Mouse (Mus musculus): ENCODE measurements around the gene Ern1. TPM values are rescaled to one million over a fixed set of nuclear protein-coding genes. Genes with fewer than 3 reads are reported as not detected.

Gene Ern1
- polyA plus RNA-seq, 1 experiment from 2014 or later, result 6.8 TPM

DNA sequence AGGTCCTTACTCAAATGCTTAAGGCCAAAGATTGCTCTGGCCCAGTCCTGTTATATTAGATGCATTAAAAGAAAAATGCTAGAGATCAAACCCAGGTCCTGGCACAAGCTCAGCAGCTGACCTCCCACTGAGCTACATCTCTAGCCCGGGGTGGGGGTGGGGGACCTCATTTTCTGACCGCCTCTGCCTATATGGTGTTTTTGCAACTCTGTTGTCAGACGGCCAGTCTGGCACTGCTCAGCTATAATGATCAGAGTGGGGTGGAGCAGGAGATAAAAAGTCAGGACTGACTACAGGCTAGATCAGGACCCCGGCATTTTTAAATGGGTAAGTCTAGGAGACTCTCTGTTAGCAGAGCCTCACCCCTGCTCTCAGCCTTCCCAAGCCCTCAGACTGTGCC lies 30.7 kb upstream of the Ern1 start:
- 15% methylated on average over 4 of the region's 4 CpGs for WGBS
- H3K4me1 ChIP-seq, result peaks cover 45% of the 10 kb centered on the region
- H3K9ac ChIP-seq, result no peak overlapping the region
- H3K27ac ChIP-seq, result no peak overlapping the region
- no peaks in the 10 kb centered on the region for H3K9me3 ChIP-seq
- no peaks in the 10 kb centered on the region for H3K36me3 ChIP-seq
- ATAC-seq (ENCODE audit: low FRiP score, low read depth), result no peak
- H3K27me3 ChIP-seq, result no peaks in the 10 kb centered on the region
- H3K4me2 ChIP-seq (replicated peaks), result no peak overlapping the region
- H3K4me3 ChIP-seq, result no peak overlapping the region

DNA sequence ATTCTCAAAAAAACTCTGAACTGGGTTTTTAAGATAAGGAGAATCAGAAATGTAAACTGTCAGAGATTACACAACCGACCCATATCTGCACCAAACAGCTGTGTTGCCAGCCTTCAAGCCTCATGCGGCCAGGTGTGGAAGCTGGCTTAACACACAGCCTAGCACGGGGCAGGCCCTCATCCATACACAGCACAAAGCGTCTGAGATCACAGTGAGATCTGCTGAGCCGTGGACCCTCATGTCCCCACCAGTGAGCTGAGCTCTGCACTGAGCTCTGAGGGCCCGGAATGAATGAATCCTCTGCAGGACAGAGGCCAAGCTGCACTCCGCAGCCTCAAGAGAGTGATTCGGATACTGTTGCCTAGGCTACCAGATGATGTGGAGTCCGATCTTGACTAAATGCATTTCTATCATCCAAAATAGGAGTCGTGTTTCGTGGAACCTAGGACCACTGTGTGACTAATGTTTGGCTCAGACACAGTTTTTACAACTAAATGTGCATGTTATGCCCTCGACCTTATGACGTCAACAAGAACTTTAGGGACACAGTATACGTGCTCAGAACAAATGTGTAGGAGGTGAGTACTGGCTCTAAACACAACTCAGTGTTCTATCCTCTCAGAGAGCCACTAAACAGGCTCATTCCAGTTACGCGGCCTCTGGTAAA lies 27.6 kb upstream of the Ern1 start:
- Histone ChIP-seq H3K9me3 (no peaks in the 10 kb centered on the region), H3K9ac (no peak overlapping the region), H3K4me1 (peaks cover 42% of the 10 kb centered on the region), H3K4me2 (replicated peaks) (no peak overlapping the region), H3K27ac (peak overlapping the region; percentile 39; the same call in 1 of the 2 replicates), H3K4me3 (no peak overlapping the region), H3K36me3 (peaks cover 25% of the 10 kb centered on the region), H3K27me3 (no peaks in the 10 kb centered on the region)
- 65% methylated on average over 16 of the region's 16 CpGs for WGBS
- ATAC-seq (ENCODE audit: low FRiP score, low read depth), result 0 out of 2 replicates have a peak, but pooled peaks have one; percentile 21

DNA sequence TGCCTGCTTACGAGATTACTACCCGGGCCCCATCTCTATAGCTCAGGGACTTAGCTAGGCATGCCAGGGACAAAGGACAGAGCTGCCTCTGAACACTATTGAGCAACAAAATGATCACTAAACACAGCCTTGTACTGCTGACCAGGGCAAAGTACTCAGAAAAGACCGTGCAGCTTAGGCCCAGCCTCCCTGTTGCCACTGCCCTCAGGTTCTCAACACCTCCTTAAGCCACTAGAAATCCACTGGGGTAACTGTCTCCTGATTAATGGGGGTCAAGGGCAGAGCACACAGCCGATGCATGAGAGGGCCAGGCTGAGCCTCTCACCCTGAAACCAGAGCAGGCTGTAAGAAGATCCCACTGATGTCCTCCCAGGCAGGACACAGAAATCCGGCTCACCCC lies 26.8 kb upstream of the Ern1 start:
- ATAC-seq (ENCODE audit: low FRiP score, low read depth), result no peak
- Histone ChIP-seq H3K4me3 (no peak overlapping the region), H3K9me3 (no peaks in the 10 kb centered on the region), H3K4me1 (peaks cover 37% of the 10 kb centered on the region), H3K27me3 (no peaks in the 10 kb centered on the region), H3K4me2 (replicated peaks) (no peak overlapping the region), H3K27ac (no peak overlapping the region; the same call in 1 of the 2 replicates), H3K36me3 (peaks cover 30% of the 10 kb centered on the region), H3K9ac (0 out of 2 replicates have a peak overlapping the region, but pooled peaks have one; percentile 19)
- WGBS, result 40% methylated on average over 5 of the region's 5 CpGs

DNA sequence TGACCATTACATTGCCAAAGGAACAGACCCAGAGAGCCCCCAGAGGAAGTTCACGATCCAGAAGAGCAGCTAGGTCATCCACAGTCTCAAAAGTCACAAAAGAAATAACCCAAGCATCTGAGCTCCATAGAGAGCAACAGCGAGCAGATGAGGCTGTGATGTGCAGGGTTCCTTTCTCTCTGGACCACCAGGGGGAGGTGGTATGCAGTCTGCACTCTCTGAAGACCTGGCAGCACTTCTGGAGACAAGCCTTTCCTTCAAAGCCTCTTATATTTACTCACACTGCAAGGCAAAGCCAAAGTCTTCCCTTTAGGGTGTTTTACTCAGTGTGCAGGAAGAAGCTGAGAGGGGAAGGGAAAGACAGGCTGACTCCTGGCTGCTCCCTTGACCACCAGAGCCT lies 25.5 kb upstream of the Ern1 start:
- 0 out of 2 replicates have a peak, but pooled peaks have one; percentile 24 for ATAC-seq (ENCODE audit: low FRiP score, low read depth)
- Histone ChIP-seq H3K4me1 (peaks cover 26% of the 10 kb centered on the region), H3K4me3 (no peak overlapping the region), H3K27ac (no peak overlapping the region), H3K9me3 (no peaks in the 10 kb centered on the region), H3K9ac (peak overlapping the region; percentile 39; the same call in 1 of the 2 replicates), H3K4me2 (replicated peaks) (no peak overlapping the region), H3K27me3 (no peaks in the 10 kb centered on the region), H3K36me3 (peaks cover 43% of the 10 kb centered on the region)
- WGBS, result 53% methylated on average over 2 of the region's 2 CpGs

DNA sequence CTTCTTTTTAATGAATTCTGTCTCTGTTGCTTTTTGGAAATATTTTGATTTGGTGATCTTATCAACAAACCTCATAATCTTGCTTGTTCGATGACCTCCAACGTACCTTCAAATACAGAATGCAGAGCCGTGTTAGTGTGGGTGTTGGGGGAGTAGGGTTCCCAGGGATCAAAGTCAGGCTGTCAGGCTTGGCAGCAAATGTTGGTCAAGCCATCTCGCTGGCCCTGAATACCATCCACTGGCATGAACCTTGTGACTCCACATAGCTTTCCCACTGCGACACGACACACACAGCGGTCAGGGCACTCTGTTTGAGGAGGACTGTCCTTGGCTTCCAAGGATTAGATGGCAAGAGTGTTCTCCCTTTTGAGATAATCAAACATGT lies 24.3 kb upstream of the Ern1 start:
- Histone ChIP-seq H3K27ac (no peak overlapping the region), H3K9me3 (no peaks in the 10 kb centered on the region), H3K4me2 (replicated peaks) (no peak overlapping the region), H3K36me3 (peaks cover 43% of the 10 kb centered on the region), H3K27me3 (no peaks in the 10 kb centered on the region), H3K9ac (no peak overlapping the region), H3K4me1 (peaks cover 17% of the 10 kb centered on the region), H3K4me3 (no peak overlapping the region)
- no peak for ATAC-seq (ENCODE audit: low FRiP score, low read depth)
- WGBS, result 90% methylated on average over 7 of the region's 7 CpGs

DNA sequence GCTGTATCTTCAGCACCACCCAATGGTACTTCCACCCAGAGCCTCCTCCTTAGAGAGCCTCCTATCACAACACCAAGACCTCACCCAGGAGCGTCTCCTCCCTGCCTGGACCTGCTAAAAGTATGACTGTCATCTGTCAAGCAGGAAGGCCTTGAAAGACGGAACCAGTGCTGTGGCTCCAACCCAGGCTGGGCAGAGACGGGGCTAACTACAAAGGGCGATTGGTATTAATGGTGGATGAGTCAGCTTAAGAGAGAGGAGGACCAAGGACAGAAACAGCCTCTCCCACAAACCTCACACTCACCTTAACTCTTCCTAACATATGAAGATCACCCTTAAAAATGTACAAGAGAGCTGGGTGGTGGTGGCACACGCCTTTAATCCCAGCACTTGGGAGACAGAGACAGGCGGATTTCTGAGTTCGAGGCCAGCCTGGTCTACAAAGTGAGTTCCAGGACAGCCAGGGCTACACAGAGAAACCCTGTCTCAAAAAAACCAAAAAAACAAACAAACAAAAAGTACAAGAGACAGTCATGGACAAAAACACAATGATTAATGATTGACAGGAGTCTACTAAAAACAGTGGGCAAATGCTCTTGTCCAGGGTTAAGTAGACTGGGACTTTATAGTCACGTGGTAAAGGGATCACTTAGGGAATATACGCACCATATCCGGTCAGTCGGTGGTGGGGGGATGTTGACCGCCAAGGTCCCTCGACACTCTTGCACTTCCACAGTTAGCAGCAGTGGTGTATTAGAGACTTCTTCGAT lies 23.8 kb upstream of the Ern1 start:
- 91% methylated on average over 14 of the region's 14 CpGs for WGBS
- ATAC-seq (ENCODE audit: low FRiP score, low read depth), result no peak

DNA sequence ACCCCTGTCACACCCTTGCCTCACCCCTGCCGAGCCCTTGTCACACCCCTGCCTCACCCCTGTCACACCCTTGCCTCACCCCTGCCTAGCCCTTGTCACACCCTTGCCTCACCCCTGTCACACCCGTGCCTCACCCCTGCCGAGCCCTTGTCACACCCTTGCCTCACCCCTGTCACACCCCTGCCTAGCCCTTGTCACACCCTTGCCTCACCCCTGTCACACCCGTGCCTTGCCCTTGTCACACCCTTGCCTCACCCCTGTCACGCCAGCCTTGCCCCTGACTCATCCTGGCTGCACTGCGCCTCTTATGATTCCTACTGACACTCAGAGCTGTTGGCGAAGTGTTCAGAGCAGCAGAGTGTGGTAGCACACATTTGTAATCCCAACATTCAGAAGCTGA lies 20.0 kb upstream of the Ern1 start:
- Histone ChIP-seq H3K4me3 (no peak overlapping the region), H3K36me3 (peaks cover 48% of the 10 kb centered on the region), H3K9ac (no peak overlapping the region), H3K27ac (no peak overlapping the region), H3K9me3 (no peaks in the 10 kb centered on the region), H3K4me1 (no peaks in the 10 kb centered on the region), H3K4me2 (replicated peaks) (no peak overlapping the region), H3K27me3 (no peaks in the 10 kb centered on the region)
- 89% methylated on average over 7 of the region's 7 CpGs for WGBS
- ATAC-seq (ENCODE audit: low FRiP score, low read depth), result no peak

More for the DNA sequence above, 23.8 kb upstream of the Ern1 start:
- Histone ChIP-seq H3K9ac (no peak overlapping the region), H3K27me3 (no peaks in the 10 kb centered on the region), H3K4me1 (peaks cover 17% of the 10 kb centered on the region), H3K9me3 (no peaks in the 10 kb centered on the region), H3K27ac (no peak overlapping the region), H3K4me2 (replicated peaks) (no peak overlapping the region), H3K4me3 (no peak overlapping the region), H3K36me3 (peaks cover 44% of the 10 kb centered on the region)

DNA sequence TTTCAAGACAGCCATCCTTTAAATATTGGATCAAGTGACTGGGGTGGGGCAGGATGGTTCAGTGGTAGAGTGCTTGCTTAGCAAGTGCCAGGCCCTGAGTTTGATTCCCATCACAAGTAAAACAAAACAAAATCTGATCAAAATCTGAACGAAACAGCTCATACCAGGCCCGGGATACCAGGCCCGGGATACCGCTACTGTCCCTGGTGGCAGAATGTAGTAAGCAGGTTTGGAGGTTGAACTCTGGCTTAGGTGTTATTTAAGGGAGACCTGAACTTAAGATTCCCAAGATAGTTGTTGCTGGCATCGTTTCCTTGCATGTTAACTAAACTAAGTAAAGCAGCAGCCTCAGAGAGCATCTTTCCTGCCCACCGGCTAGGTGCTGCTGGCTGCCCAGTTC lies 18.6 kb upstream of the Ern1 start:
- H3K36me3 ChIP-seq, result peaks cover 35% of the 10 kb centered on the region
- H3K4me1 ChIP-seq, result peaks cover 4% of the 10 kb centered on the region; the same call in 1 of the 2 replicates
- H3K27me3 ChIP-seq, result no peaks in the 10 kb centered on the region
- no peak for ATAC-seq (ENCODE audit: low FRiP score, low read depth)
- H3K9me3 ChIP-seq, result no peaks in the 10 kb centered on the region
- WGBS, result 85% methylated on average over 6 of the region's 6 CpGs
- no peak overlapping the region for H3K4me3 ChIP-seq
- H3K4me2 ChIP-seq (replicated peaks), result no peak overlapping the region
- H3K9ac ChIP-seq, result no peak overlapping the region
- H3K27ac ChIP-seq, result no peak overlapping the region

DNA sequence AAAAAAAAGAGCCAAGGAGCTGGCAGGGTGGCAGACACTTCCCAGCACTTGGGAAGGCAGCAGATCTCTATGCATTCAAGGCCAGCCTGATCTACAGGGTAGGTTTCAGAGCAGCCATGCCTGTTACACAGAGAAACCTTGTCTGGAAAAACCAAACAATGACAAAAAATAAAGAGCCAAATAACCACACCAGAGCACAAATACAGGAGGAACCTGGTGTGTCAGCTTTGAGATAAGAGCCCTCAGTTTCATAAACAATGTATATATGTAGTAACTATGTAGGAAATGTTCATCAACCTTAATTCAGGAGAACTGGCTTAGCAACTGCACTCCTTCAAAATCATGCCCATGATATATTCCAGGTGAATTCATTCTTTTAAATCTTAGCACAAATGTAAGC lies 16.5 kb upstream of the Ern1 start:
- no peak overlapping the region for H3K27ac ChIP-seq
- H3K27me3 ChIP-seq, result no peaks in the 10 kb centered on the region
- H3K4me1 ChIP-seq, result peaks cover 9% of the 10 kb centered on the region; the same call in 1 of the 2 replicates
- no peak overlapping the region for H3K4me2 ChIP-seq (replicated peaks)
- ATAC-seq (ENCODE audit: low FRiP score, low read depth), result no peak
- peaks cover 19% of the 10 kb centered on the region for H3K36me3 ChIP-seq
- H3K9ac ChIP-seq, result no peak overlapping the region
- no peaks in the 10 kb centered on the region for H3K9me3 ChIP-seq
- no peak overlapping the region for H3K4me3 ChIP-seq

DNA sequence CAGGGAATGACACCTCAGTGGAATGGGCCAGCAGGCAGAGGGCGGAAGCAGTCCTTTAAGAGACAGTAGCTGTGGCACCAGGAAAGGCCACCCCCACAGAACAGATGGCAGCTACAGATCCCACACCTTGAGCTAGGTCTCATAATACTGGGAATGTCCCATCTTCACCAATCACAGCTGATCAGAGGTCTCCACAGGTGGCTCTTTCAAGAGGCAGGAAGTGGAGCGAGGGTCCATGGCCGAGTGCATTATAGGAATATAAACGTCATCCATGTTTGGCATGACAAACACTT lies 15.7 kb upstream of the Ern1 start:
- ATAC-seq (ENCODE audit: low FRiP score, low read depth), result no peak
- Histone ChIP-seq H3K4me2 (replicated peaks) (no peak overlapping the region), H3K4me1 (peaks cover 9% of the 10 kb centered on the region; the same call in 1 of the 2 replicates), H3K27ac (peak overlapping the region; percentile 48; the same call in 1 of the 2 replicates), H3K27me3 (no peaks in the 10 kb centered on the region), H3K36me3 (peaks cover 11% of the 10 kb centered on the region), H3K9ac (no peak overlapping the region), H3K9me3 (no peaks in the 10 kb centered on the region), H3K4me3 (no peak overlapping the region)
- WGBS, result 75% methylated on average over 4 of the region's 4 CpGs

DNA sequence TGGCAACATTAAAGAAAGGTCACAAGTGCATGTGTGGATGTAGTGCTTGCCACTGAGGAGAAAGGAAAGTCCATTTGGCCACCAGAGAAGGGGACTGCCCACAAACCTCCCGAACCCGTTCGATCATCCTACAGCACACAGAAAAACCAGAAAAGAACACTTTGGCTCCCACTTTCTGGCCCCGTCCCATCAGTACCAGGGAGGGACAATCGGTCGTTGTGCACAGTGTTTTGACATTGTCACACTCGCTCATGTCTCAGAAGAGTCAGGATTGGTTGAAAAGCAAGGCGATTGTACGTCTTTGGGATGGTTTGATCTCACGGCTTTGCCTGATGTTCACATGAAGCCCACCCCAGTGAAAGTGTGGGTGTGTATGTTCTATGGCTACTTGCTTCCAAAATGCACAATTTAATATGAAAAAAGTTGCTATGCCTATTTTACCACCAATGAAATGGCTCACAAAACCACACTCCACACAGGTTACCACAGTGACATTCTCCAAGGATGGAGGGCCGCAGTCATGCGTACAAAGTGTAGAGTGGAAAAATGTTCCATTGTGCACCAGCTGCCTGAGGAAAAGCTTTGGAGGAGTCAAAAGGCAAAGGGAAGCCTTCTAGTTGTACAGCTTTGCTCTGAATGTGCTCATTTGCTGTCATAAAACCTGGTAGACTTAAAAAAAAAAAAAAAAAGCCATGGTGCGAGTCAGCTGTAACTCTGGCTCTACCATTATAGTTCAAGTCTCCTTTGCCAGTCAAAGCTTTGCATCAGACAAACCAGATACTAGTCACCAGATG lies 15.2 kb upstream of the Ern1 start:
- WGBS, result 63% methylated on average over 13 of the region's 13 CpGs
- peaks cover 9% of the 10 kb centered on the region for H3K36me3 ChIP-seq
- no peak for ATAC-seq (ENCODE audit: low FRiP score, low read depth)

DNA sequence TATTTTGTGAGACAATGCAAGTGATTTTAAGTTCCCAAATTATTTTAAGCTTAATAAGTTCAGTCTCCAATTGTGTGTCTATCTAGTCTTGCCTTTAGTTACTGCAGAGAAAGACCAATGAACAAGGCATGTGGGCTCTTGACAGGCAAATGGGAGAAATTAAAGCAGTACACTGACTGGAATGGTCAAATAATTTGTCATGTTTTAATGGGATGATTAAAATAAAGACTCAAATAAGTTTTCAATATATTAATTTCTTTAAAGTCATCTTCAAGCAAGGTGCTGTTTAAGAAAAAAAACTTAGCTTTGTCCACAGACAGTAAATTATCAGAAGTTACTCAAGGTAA lies 14.5 kb upstream of the Ern1 start:
- no peaks in the 10 kb centered on the region for H3K27me3 ChIP-seq
- H3K4me1 ChIP-seq, result peaks cover 9% of the 10 kb centered on the region; the same call in 1 of the 2 replicates
- peaks cover 9% of the 10 kb centered on the region for H3K36me3 ChIP-seq
- H3K4me3 ChIP-seq, result peak overlapping the region; percentile 94
- H3K4me2 ChIP-seq (replicated peaks), result peak overlapping the region; percentile 71
- no peaks in the 10 kb centered on the region for H3K9me3 ChIP-seq
- peak overlapping the region; percentile 100; the same call in 1 of the 2 replicates for H3K9ac ChIP-seq
- peak overlapping the region; percentile 99 for H3K27ac ChIP-seq
- ATAC-seq (ENCODE audit: low FRiP score, low read depth), result no peak

More for the DNA sequence above, 15.2 kb upstream of the Ern1 start:
- H3K9ac ChIP-seq, result no peak overlapping the region
- H3K27ac ChIP-seq, result peak overlapping the region; percentile 48; the same call in 1 of the 2 replicates
- H3K4me2 ChIP-seq (replicated peaks), result no peak overlapping the region
- H3K4me3 ChIP-seq, result no peak overlapping the region
- no peaks in the 10 kb centered on the region for H3K27me3 ChIP-seq
- no peaks in the 10 kb centered on the region for H3K9me3 ChIP-seq
- peaks cover 9% of the 10 kb centered on the region; the same call in 1 of the 2 replicates for H3K4me1 ChIP-seq
